Mouse (Mus musculus) limb, embryonic 11.5 days (tissue): ENCODE results near the gene Prune2. TPM values are rescaled to one million over a fixed set of nuclear protein-coding genes. Genes with fewer than 3 reads are reported as not detected.
A peak's percentile ranks its signal among the peaks of the same experiment; 100 is the strongest.

ENCODE experiments used
- ATAC-seq: fragments of 200-750 bp; cut with Nextera tagmentation; 2 replicates; pipeline ENCODE4 v1.8.0; 2017; ENCODE audit warnings: low read depth; ENCODE audit not compliant: insufficient number of reproducible peaks, low FRiP score, low TSS enrichment
- DNase-seq: peaks from one replicate; pipeline ENCODE4 v3.0.0-alpha.2; 2015; ENCODE audit warnings: low spot score
- H3K27ac ChIP-seq: fragments of 300-500 bp; sonication (generic); replicated peaks from 2 replicates; pipeline ENCODE4 v1.5.1; 2014; ENCODE audit warnings: low read depth, mild to moderate bottlenecking, low read length
- H3K27me3 ChIP-seq: fragments of 300-500 bp; sonication (generic); 2 replicates; pipeline ENCODE4 v1.6.1; 2014; ENCODE audit warnings: mild to moderate bottlenecking, low read length, mixed read lengths; ENCODE audit not compliant: control insufficient read depth, insufficient read depth
- H3K36me3 ChIP-seq: fragments of 300-500 bp; sonication (generic); 2 replicates; pipeline ENCODE4 v1.6.1; 2014; ENCODE audit warnings: mild to moderate bottlenecking, low read length, moderate library complexity, mixed read lengths; ENCODE audit not compliant: control insufficient read depth, insufficient read depth
- H3K4me1 ChIP-seq: fragments of 300-500 bp; sonication (generic); 2 replicates; pipeline ENCODE4 v1.6.1; 2014; ENCODE audit warnings: low read length, mixed read lengths; ENCODE audit not compliant: control insufficient read depth, insufficient read depth
- H3K4me2 ChIP-seq: fragments of 300-500 bp; sonication (generic); 2 replicates; pipeline ENCODE4 v1.6.1; 2014; ENCODE audit warnings: low read depth, mild to moderate bottlenecking, moderate library complexity; ENCODE audit not compliant: severe bottlenecking
- H3K4me3 ChIP-seq: fragments of 300-500 bp; sonication (generic); 2 replicates; pipeline ENCODE4 v1.5.1; 2014; ENCODE audit warnings: low read depth, low read length
- H3K9ac ChIP-seq: fragments of 300-500 bp; sonication (generic); 2 replicates; pipeline ENCODE4 v1.6.1; 2014; ENCODE audit warnings: mild to moderate bottlenecking, low read length
- H3K9me3 ChIP-seq: fragments of 300-500 bp; sonication (generic); 2 replicates; pipeline ENCODE4 v1.6.1; 2016; ENCODE audit warnings: low read length; ENCODE audit not compliant: control insufficient read depth
- WGBS: fragments of 180-500 bp; shearing (Covaris S2); extraction: QIAGEN DNeasy Blood & Tissue Kit; methylation state at CpG from one replicate; pipeline ENCODE4 v1.1.7; 2014; 5-methylcytosine and 5-hydroxymethylcytosine counted together
- polyA plus RNA-seq: library from polyadenylated mRNA; unstranded; fragments of >200 nt; fragmentation: Nextera tagmentation; extraction: Ambion mirVana; gene quantifications from 2 replicates; pipeline ENCODE4 v1.2.1, GENCODE M21; 2014

The Prune2 gene
- polyA plus RNA-seq, 1 experiment from 2014 or later, result 0.55 TPM

DNA sequence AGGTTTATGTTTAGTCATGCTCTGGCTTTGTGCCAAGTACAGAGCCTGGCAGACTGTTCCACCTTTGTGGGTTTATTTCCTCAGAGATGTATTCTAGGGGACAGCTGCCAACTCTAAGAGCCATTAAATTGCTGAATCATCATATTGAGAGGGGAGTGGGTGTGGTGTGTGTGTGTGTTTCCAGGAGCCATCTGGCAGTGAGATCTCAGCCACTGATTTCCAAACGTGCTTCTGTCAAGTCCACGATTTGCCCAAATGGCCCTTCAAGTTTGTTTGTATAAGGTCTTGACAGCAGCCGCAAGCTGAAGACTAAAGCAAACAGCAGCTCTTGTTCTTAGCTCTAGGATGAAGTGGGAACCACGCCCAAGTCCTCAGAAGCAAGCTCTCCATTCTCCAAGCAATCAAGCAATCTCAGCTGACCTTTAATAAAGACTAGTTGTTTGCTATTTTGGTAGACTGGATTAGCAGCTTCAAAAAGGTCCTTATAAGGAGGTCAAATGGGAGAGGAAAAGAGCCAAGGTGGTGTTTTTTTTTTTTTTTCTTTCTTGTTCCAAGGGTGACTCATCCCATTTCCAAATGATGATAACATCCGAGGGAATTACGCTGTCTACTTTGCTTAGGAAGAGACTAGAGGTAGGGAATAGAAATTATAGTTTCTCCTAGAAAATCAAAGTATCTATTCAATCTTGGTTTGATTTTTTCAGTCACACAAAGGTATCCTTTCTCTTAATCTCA lies 55.5 kb downstream of the Prune2 start:
- no peaks in the 10 kb centered on the region for H3K4me1 ChIP-seq
- H3K9me3 ChIP-seq, result no peaks in the 10 kb centered on the region
- no peak overlapping the region for H3K27ac ChIP-seq
- H3K9ac ChIP-seq, result no peak overlapping the region
- no peaks in the 10 kb centered on the region for H3K36me3 ChIP-seq
- ATAC-seq, result no peak
- 42% methylated on average over 6 of the region's 6 CpGs for WGBS
- DNase-seq, result no peak
- no peak overlapping the region for H3K4me3 ChIP-seq
- H3K27me3 ChIP-seq, result no peaks in the 10 kb centered on the region
- no peak overlapping the region for H3K4me2 ChIP-seq

DNA sequence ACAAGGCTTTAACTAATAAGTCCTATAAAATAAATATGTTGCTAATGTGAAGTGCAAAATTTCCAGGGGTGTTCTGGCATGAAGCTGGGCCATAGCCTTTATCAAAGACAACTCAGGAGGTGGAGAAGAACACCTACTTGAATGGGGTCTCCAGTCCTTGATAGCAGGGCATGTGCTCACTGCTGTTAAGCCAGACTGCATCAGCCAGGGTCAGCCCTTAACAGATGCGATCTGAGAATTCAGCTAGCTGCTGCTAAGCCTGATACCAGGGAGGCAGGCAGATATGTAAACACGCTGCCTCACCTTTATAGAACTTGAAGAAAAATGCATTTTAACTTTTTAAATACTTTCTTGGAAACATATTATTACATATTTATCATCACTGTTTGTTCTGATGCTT lies 57.2 kb downstream of the Prune2 start:
- 70% methylated on average over 2 of the region's 2 CpGs for WGBS
- Histone ChIP-seq H3K4me3 (no peak overlapping the region), H3K4me2 (no peak overlapping the region), H3K9me3 (no peaks in the 10 kb centered on the region), H3K9ac (no peak overlapping the region), H3K4me1 (no peaks in the 10 kb centered on the region), H3K27ac (no peak overlapping the region), H3K36me3 (no peaks in the 10 kb centered on the region), H3K27me3 (no peaks in the 10 kb centered on the region)
- no peak for DNase-seq
- ATAC-seq, result no peak

DNA sequence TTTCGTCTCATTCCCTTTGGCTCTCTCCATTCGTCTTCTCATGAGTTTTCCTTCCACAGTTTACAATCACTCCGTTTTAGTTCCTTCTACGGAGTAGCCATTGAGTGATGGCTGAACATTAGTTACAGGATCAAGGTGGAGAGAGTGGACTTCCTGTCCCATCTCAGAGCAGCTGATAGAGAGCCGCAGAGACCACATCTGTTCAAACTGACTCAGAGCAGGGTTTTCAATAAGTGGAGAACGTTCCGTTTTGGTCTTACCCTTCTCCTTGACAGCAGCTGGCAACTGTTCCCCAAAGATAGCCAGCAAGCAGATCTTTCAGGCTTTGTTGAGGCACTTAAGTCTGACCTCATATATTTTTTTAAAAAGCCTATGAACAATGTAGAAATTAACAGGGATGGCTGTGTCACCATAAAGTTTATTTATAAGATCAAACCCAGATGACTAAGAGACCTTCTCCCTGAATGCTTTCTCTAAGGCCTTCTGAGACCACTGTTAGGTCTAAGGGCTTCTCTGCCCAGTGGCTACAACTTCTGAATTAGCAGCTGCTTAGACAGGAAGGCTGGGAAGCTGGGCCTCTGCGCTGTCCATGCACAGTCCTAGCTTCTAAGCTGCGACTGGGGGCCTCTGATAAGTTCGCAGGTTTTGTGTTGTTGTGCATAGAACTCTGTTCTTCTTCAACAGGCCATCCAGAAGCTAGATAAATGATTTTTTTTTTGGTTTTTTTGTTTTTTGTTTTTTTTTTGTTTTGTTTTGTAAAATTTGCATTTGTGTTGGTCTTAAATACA lies 58.6 kb downstream of the Prune2 start:
- no peak overlapping the region for H3K9ac ChIP-seq
- ATAC-seq (no peak), DNase-seq (no peak)
- H3K4me1 ChIP-seq, result no peaks in the 10 kb centered on the region
- H3K27me3 ChIP-seq, result no peaks in the 10 kb centered on the region
- H3K4me3 ChIP-seq, result no peak overlapping the region
- H3K27ac ChIP-seq, result no peak overlapping the region
- H3K9me3 ChIP-seq, result no peaks in the 10 kb centered on the region
- no peak overlapping the region for H3K4me2 ChIP-seq
- H3K36me3 ChIP-seq, result no peaks in the 10 kb centered on the region
- 75% methylated on average over 10 of the region's 10 CpGs for WGBS

DNA sequence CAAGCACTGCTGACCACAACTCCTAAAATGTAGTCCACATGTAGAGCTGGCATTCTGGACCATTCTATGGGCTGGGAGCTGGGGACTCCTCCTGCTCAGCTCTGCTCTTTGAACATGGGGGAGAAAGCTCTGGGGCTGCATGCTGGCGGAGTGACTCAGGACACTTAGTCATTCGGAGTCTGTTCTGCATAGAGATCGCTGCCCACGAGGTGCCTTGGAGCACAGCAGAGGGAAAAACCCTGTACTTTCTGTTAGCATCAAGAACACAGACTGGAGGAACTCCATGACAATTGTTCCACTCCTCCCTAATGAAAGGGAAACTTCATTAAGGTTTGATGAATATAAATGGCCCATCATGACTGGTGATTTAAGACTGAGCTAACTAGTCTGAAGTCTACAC lies 68.8 kb downstream of the Prune2 start:
- ATAC-seq, result no peak
- DNase-seq, result no peak
- H3K4me2 ChIP-seq, result no peak overlapping the region
- H3K4me3 ChIP-seq, result no peak overlapping the region
- 78% methylated on average over 4 of the region's 4 CpGs for WGBS
- H3K27me3 ChIP-seq, result no peaks in the 10 kb centered on the region
- H3K36me3 ChIP-seq, result no peaks in the 10 kb centered on the region
- H3K9me3 ChIP-seq, result no peaks in the 10 kb centered on the region
- no peak overlapping the region for H3K27ac ChIP-seq
- H3K4me1 ChIP-seq, result no peaks in the 10 kb centered on the region
- H3K9ac ChIP-seq, result no peak overlapping the region

DNA sequence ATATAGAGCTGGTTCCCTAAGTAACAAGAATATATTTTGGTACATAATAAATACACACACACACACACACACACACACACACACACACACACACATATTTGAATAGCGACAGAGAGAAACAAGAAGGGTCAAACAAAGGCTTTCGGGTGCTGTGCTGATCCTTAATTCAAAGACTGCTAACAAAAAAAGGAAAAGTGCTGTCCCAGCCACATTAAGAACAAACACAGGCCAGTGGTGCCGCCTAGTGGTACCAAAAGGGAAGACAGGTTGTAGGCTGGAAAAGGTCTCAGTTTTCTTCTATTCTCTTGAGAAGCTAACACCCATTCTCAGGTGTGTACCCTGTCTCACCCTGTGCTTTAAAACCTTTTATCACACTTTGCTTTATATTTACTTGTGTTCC lies 74.4 kb downstream of the Prune2 start:
- 5% methylated on average over 3 of the region's 3 CpGs for WGBS
- no peaks in the 10 kb centered on the region for H3K9me3 ChIP-seq
- DNase-seq, result peak; percentile 79

DNA sequence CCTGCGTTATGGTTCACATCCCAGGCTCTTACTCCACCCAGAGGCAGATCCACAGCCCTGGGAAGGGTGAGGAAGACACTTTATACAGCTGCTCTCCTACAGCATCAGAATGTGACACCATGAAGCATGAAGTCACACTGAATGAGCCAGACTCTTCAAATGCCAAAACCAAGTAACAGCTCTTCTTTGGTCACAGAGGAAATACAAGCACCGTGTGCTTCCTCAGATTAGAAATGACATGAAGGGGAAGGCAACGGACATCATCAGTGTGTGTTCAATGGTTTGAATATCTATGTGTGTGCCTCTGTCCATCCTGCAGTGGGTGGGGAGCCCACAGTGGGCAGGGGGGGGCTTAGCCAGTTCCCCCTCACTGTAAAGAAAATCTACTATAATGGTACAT lies 76.4 kb downstream of the Prune2 start:
- H3K4me1 ChIP-seq, result no peaks in the 10 kb centered on the region
- no peak overlapping the region for H3K27ac ChIP-seq
- DNase-seq (no peak), ATAC-seq (no peak)
- WGBS, result 80% methylated on average over 3 of the region's 3 CpGs
- H3K4me3 ChIP-seq, result no peak overlapping the region
- no peaks in the 10 kb centered on the region for H3K36me3 ChIP-seq
- no peak overlapping the region for H3K9ac ChIP-seq
- H3K27me3 ChIP-seq, result no peaks in the 10 kb centered on the region
- H3K9me3 ChIP-seq, result no peaks in the 10 kb centered on the region
- no peak overlapping the region for H3K4me2 ChIP-seq

More for the DNA sequence above, 74.4 kb downstream of the Prune2 start:
- H3K27me3 ChIP-seq, result no peaks in the 10 kb centered on the region
- no peak for ATAC-seq
- H3K4me1 ChIP-seq, result no peaks in the 10 kb centered on the region
- no peak overlapping the region for H3K4me2 ChIP-seq
- no peaks in the 10 kb centered on the region for H3K36me3 ChIP-seq
- H3K4me3 ChIP-seq, result no peak overlapping the region
- H3K9ac ChIP-seq, result no peak overlapping the region
- H3K27ac ChIP-seq, result no peak overlapping the region

DNA sequence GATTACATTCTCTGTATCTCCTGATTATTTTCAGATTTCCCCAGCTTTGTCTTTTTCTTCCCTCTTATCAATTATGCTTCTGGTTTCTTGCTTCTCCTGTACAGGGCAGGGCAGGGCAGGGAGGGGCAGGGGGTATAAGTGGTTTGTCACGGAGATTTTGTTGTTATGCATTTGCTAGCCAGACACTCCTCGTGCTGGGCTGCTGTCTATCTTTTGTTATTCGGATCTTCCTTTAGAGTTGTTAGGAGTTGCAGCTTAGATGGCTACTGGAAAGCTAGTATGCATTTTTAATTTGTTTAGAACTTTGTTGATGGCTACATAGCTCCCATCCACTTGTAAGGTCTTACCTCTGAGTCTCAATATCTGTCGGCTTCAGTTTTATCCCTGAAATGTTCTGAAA lies 91.0 kb downstream of the Prune2 start:
- DNase-seq (no peak), ATAC-seq (no peak)
- Histone ChIP-seq H3K27me3 (no peaks in the 10 kb centered on the region), H3K4me2 (no peak overlapping the region), H3K36me3 (no peaks in the 10 kb centered on the region), H3K9me3 (no peaks in the 10 kb centered on the region), H3K27ac (no peak overlapping the region), H3K4me1 (no peaks in the 10 kb centered on the region), H3K9ac (no peak overlapping the region), H3K4me3 (no peak overlapping the region)
- 80% methylated on average over 4 of the region's 4 CpGs for WGBS

DNA sequence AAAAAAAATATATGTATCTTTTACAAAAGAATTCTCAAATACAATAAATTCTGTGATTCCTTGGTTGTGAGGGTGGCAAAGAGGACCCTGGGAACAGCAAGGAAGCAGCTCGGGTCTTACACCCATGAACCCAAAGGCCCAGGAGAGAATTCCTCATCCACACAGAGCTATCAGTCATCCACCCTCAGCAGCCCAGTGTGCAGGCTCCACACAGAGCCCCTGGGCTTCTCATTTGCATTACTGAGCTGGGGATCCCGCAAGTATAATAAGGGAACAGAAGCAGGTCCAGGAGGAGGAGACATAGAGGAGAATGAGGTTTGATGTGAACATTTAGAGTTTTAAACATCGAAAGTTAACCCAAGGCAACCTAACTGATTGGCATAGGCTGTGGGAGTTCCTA lies 100.0 kb downstream of the Prune2 start:
- DNase-seq (no peak), ATAC-seq (no peak)
- H3K9me3 ChIP-seq, result no peaks in the 10 kb centered on the region
- no peak overlapping the region for H3K9ac ChIP-seq
- H3K27me3 ChIP-seq, result no peaks in the 10 kb centered on the region
- no peak overlapping the region for H3K4me2 ChIP-seq
- no peaks in the 10 kb centered on the region for H3K4me1 ChIP-seq
- H3K36me3 ChIP-seq, result no peaks in the 10 kb centered on the region
- 57% methylated on average over 3 of the region's 3 CpGs for WGBS
- H3K4me3 ChIP-seq, result no peak overlapping the region
- no peak overlapping the region for H3K27ac ChIP-seq
